Mouse (Mus musculus): Measurements from ENCODE around the gene Sorcs1. TPM values are rescaled to one million over a fixed set of nuclear protein-coding genes. Genes with fewer than 3 reads are reported as not detected.

The Sorcs1 gene
- polyA plus RNA-seq, 1 experiment: 0.01 TPM

DNA sequence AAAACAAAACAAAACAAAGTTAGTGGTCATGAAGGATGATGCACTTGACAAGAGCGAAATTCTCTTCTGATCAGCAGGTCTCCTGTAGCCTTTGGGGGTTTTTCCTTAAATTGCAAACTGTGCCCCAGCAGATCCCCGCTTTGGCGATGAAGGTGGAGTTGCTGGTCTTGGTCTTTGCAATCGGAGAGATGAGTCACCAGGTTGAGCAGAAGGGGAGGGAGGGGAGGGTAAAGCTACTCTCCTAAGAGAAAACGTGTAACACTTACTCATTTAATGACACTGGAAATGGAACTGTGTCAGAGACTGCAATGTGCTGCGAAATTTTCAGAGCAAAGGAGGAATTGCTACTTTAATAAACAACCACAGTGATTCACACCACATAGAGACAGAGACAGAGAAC is 527.3 kb downstream of the Sorcs1 start:
- Histone ChIP-seq H3ac (ENCODE audit: control insufficient read depth, insufficient read length, low read depth) (no peak overlapping the region), H3K4me3 (ENCODE audit: insufficient read depth, poor library complexity, severe bottlenecking) (no peak overlapping the region), H3K36me3 (ENCODE audit: control insufficient read depth, insufficient read depth) (no peaks in the 10 kb centered on the region), H3K79me3 (ENCODE audit: low read depth) (no peaks in the 10 kb centered on the region), H3K27me3 (ENCODE audit: control insufficient read depth, insufficient read depth, insufficient read length) (no peaks in the 10 kb centered on the region), H3K79me2 (ENCODE audit: control insufficient read depth, insufficient read depth) (no peaks in the 10 kb centered on the region)
- TF ChIP-seq MYOG (IDR thresholded peaks at IDR 0.05; ENCODE audit: control insufficient read depth, extremely low read depth, insufficient read length) (no peak), CTCF (IDR thresholded peaks at IDR 0.05; ENCODE audit: control insufficient read depth, insufficient read depth, insufficient read length) (no peak), CEBPB (IDR thresholded peaks at IDR 0.05; ENCODE audit: low read depth) (no peak), MAX (IDR thresholded peaks at IDR 0.05) (no peak), MYOD1 (IDR thresholded peaks at IDR 0.05; ENCODE audit: control insufficient read depth, insufficient read length, low read depth) (no peak), FOSL1 (IDR thresholded peaks at IDR 0.05; ENCODE audit: insufficient read depth, low read length, poor library complexity, severe bottlenecking) (no peak), USF1 (IDR thresholded peaks at IDR 0.05; ENCODE audit: low read depth) (no peak)

DNA sequence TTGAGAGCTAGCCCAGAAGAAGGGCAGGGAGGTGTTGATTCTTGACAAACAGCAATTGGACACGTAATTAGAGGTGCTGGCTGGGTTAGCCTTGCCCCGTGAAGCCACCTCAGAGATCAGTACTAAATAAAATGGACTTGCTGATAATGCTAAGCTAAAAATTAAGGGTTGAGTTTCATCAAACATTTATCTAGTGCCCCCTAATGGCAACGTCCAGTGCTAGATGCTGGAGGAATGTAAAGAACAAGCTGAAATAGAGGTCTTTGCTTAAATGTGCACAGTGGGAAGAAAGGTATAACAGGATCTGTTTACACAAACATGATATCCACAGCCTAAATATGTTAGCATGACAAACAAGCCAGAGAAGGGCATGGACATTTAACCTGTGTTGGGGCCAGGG is 532.5 kb downstream of the Sorcs1 start:
- H3K79me2 ChIP-seq (ENCODE audit: control insufficient read depth, insufficient read depth): no peaks in the 10 kb centered on the region
- H3K27me3 ChIP-seq (ENCODE audit: control insufficient read depth, insufficient read depth, insufficient read length): no peaks in the 10 kb centered on the region
- no peak overlapping the region for H3K4me3 ChIP-seq (ENCODE audit: insufficient read depth, poor library complexity, severe bottlenecking)
- no peaks in the 10 kb centered on the region for H3K79me3 ChIP-seq (ENCODE audit: low read depth)
- TF ChIP-seq MYOG (IDR thresholded peaks at IDR 0.05; ENCODE audit: control insufficient read depth, extremely low read depth, insufficient read length): no peak
- no peak for TF ChIP-seq MAX (IDR thresholded peaks at IDR 0.05)
- no peak for TF ChIP-seq FOSL1 (IDR thresholded peaks at IDR 0.05; ENCODE audit: insufficient read depth, low read length, poor library complexity, severe bottlenecking)
- no peak for TF ChIP-seq CEBPB (IDR thresholded peaks at IDR 0.05; ENCODE audit: low read depth)
- no peak for TF ChIP-seq CTCF (IDR thresholded peaks at IDR 0.05; ENCODE audit: control insufficient read depth, insufficient read depth, insufficient read length)
- no peak for TF ChIP-seq USF1 (IDR thresholded peaks at IDR 0.05; ENCODE audit: low read depth)
- no peak for TF ChIP-seq MYOD1 (IDR thresholded peaks at IDR 0.05; ENCODE audit: control insufficient read depth, insufficient read length, low read depth)
- no peaks in the 10 kb centered on the region for H3K36me3 ChIP-seq (ENCODE audit: control insufficient read depth, insufficient read depth)
- no peak overlapping the region for H3ac ChIP-seq (ENCODE audit: control insufficient read depth, insufficient read length, low read depth)

DNA sequence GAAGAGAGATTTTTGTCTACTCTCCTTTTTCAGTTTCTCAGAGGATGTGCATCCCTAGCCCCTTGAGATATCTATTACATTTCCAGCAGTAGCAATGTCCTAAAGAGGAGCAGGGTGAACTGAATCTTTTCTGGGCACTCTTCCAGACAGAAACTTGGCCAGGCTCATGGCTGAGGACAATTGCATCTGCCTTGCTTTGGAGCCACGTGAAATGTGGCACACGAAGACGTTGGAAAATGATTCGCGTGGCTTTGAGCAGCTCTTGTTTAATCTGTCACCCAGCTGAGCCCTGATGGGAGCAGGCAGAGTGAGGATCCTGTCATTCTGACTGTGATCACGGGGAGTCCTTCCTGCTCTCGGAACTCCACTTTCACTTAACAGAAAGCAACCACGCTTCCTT is 536.6 kb downstream of the Sorcs1 start:
- H3K27me3 ChIP-seq (ENCODE audit: control insufficient read depth, insufficient read depth, insufficient read length): no peaks in the 10 kb centered on the region
- H3K79me2 ChIP-seq (ENCODE audit: control insufficient read depth, insufficient read depth): no peaks in the 10 kb centered on the region
- no peak overlapping the region for H3ac ChIP-seq (ENCODE audit: control insufficient read depth, insufficient read length, low read depth)
- TF ChIP-seq MAX (IDR thresholded peaks at IDR 0.05) (no peak), MYOG (IDR thresholded peaks at IDR 0.05; ENCODE audit: control insufficient read depth, extremely low read depth, insufficient read length) (no peak), USF1 (IDR thresholded peaks at IDR 0.05; ENCODE audit: low read depth) (no peak), CTCF (IDR thresholded peaks at IDR 0.05; ENCODE audit: control insufficient read depth, insufficient read depth, insufficient read length) (no peak), FOSL1 (IDR thresholded peaks at IDR 0.05; ENCODE audit: insufficient read depth, low read length, poor library complexity, severe bottlenecking) (no peak), CEBPB (IDR thresholded peaks at IDR 0.05; ENCODE audit: low read depth) (no peak), MYOD1 (IDR thresholded peaks at IDR 0.05; ENCODE audit: control insufficient read depth, insufficient read length, low read depth) (no peak)
- no peak overlapping the region for H3K4me3 ChIP-seq (ENCODE audit: insufficient read depth, poor library complexity, severe bottlenecking)
- H3K36me3 ChIP-seq (ENCODE audit: control insufficient read depth, insufficient read depth): no peaks in the 10 kb centered on the region
- no peaks in the 10 kb centered on the region for H3K79me3 ChIP-seq (ENCODE audit: low read depth)

DNA sequence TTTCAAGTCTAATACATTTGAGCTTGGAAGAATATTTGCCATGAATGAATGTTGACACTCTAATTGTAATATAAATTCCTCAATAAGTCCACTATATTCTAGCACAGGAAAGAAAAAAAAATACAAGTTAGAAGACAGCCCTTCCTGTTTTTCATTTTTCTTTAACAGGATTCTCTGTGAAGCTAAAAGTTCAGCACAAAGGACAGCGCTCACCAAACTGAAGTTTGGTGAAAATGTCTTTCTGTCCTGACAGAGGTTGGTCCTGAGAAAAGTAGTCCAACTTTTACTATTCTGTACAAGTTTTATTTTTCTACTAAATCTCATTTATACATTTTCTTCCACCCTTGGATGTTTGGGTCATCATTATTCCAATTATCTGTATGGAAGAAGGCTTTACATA is 543.8 kb downstream of the Sorcs1 start:
- Histone ChIP-seq H3K27me3 (ENCODE audit: control insufficient read depth, insufficient read depth, insufficient read length) (no peaks in the 10 kb centered on the region), H3ac (ENCODE audit: control insufficient read depth, insufficient read length, low read depth) (no peak overlapping the region)

DNA sequence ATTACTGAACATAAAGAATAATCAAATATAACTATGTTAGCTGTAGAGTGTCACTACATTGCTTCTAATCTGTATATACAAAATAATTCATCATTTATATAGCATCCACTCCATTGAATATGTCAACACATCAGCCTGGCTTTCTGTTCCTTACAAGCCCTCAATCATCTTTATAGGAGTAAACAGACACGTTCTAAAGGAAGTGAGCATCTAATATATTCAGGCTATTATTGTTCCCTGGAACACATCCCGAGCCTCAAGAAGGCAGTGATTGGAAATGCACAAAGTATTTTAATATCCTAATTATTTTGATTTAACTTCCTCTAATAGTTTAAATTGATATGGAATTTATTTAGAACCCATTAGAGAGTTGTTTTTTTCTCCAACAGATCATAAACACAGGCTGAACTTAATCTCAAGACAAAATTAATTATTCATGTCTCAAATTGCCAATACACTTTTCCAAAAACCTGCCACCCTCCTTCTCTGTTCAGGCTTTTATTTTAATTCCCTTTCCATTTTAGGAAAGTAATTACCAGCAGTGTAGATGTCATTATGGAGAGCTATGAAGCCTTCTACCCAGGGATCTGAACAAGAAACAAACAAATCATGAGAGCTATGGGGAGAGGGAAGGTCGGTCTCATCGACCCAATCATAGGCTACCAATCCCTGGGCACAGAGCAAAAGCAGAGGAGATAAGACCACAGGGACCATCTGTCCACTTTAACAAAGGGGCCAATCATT is 572.4 kb downstream of the Sorcs1 start:
- Histone ChIP-seq H3K79me3 (ENCODE audit: low read depth) (no peaks in the 10 kb centered on the region), H3K27me3 (ENCODE audit: control insufficient read depth, insufficient read depth, insufficient read length) (no peaks in the 10 kb centered on the region), H3K79me2 (ENCODE audit: control insufficient read depth, insufficient read depth) (no peaks in the 10 kb centered on the region), H3K36me3 (ENCODE audit: control insufficient read depth, insufficient read depth) (no peaks in the 10 kb centered on the region), H3K4me3 (ENCODE audit: insufficient read depth, poor library complexity, severe bottlenecking) (no peak overlapping the region), H3ac (ENCODE audit: control insufficient read depth, insufficient read length, low read depth) (no peak overlapping the region)
- no peak for TF ChIP-seq MYOD1 (IDR thresholded peaks at IDR 0.05; ENCODE audit: control insufficient read depth, insufficient read length, low read depth)

More for the DNA sequence above, 543.8 kb downstream of the Sorcs1 start:
- Histone ChIP-seq H3K79me2 (ENCODE audit: control insufficient read depth, insufficient read depth) (no peaks in the 10 kb centered on the region), H3K79me3 (ENCODE audit: low read depth) (no peaks in the 10 kb centered on the region), H3K36me3 (ENCODE audit: control insufficient read depth, insufficient read depth) (no peaks in the 10 kb centered on the region), H3K4me3 (ENCODE audit: insufficient read depth, poor library complexity, severe bottlenecking) (no peak overlapping the region)
- TF ChIP-seq MAX (IDR thresholded peaks at IDR 0.05) (no peak), CTCF (IDR thresholded peaks at IDR 0.05; ENCODE audit: control insufficient read depth, insufficient read depth, insufficient read length) (no peak), MYOD1 (IDR thresholded peaks at IDR 0.05; ENCODE audit: control insufficient read depth, insufficient read length, low read depth) (no peak), USF1 (IDR thresholded peaks at IDR 0.05; ENCODE audit: low read depth) (no peak), CEBPB (IDR thresholded peaks at IDR 0.05; ENCODE audit: low read depth) (no peak), FOSL1 (IDR thresholded peaks at IDR 0.05; ENCODE audit: insufficient read depth, low read length, poor library complexity, severe bottlenecking) (no peak), MYOG (IDR thresholded peaks at IDR 0.05; ENCODE audit: control insufficient read depth, extremely low read depth, insufficient read length) (no peak)

Small RNAs within 50 kb of the gene (microRNA-seq; reads per million reads assigned to microRNA genes)
- not detected for gene Gm27749 (ENCODE audit: borderline microRNAs expressed)

Data from C2C12 (cell line).